Mouse (Mus musculus): ENCODE data around the gene Hcn1.

- TF ChIP-seq CTCF (IDR thresholded peaks at IDR 0.05; ENCODE audit: extremely low read depth, insufficient read depth, insufficient read length, insufficient replicate concordance) (no peak), POLR2A (IDR thresholded peaks at IDR 0.05; ENCODE audit: low read depth, low read length) (no peak)
These were observed 120.0 kb downstream of the Hcn1 start for GRCm38 (mm10) chr13:117722090-117722489.
